Mouse (Mus musculus): ENCODE results near the gene Catsperz. TPM values are rescaled to one million over a fixed set of nuclear protein-coding genes. Genes with fewer than 3 reads are reported as not detected.
"Not testable (repeated sequence)": the region's sequence is repeated elsewhere in the genome, so short reads cannot be mapped to it uniquely, and the experiment has no call there.

Gene Catsperz
- polyA plus RNA-seq, 1 experiment from 2014 or later = 3.0 TPM

DNA sequence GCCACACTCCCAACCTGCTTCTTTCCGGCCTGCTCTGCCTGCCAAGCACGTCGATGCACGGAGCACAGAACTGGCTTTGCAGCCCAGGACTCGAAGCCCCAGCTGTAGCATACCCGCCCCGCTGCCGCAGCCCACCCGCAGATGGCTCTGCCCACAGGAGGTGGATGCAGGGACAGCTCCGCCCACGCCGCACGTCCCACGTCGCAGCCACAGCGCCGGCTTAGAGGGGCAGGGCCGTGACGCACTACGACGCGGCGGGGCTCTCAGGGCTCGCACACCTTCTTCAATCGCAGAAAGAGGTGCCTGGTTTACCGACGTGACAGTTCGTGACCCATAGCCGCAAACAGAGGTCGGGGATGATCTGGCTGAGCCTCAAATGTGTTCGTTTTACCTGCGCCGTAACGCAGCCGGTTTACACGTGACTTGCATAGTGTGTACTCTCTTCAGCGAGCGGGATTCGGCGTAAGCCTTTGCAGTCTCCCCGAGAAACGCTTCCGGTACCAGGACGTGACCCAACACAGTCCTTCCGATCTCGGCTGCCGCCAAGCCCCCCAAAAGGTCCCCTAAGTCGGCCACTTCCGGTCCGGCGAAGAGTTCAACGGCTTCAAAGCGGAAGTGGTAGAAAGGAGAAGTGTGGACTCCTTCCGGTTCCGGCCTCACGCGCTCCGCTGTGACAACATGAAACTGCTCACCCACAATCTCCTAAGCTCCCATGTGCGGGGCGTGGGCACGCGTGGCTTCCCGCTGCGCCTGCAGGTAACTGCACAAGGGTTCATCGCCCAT is 15.5 kb downstream of the Catsperz start, which contains the start of the genes Trmt112 and Prdx5:
Gene Trmt112, plus strand, starts transcription at position 192 of the 783 bp plus-strand sequence.
Gene Prdx5, minus strand, starts transcription at position 600 of the 783 bp plus-strand sequence.
- peak within 1 kb of the TSS; percentile 78 for H3K9ac ChIP-seq
- under 1% methylated on average over 65 of the region's 65 CpGs for WGBS
- no peaks in the 10 kb centered on the region for H3K27me3 ChIP-seq
- H3K4me3 ChIP-seq = peak within 1 kb of the TSS; percentile 64
- H3K36me3 ChIP-seq = peaks cover 62% of the 10 kb centered on the region
- H3K4me1 ChIP-seq = peaks cover 26% of the 10 kb centered on the region
- no peaks in the 10 kb centered on the region for H3K9me3 ChIP-seq
- ATAC-seq (ENCODE audit: low FRiP score, low read depth) = peak; percentile 95
- peak within 1 kb of the TSS; percentile 69 for H3K4me2 ChIP-seq (replicated peaks)
- H3K27ac ChIP-seq = peak within 1 kb of the TSS; percentile 98

DNA sequence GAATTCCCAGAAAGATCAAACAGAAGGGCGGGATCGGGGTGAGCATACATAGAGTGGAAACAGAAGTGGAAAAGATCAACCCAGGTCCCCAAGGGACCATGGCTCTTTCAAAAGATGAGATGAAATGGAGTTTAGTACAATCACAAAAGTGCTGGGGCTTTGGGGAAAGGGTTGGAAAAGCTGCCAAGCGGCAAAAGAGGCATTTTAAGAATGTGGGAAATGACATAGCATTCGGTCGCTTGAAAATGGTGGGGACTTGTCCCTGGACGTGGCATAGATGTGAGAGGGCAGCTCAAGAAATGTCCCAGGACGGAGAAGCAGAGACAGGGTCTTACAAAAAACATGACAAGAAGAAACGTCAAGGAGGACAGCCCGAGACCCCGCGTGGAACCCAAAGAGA is 16.2 kb downstream of the Catsperz start:
- Histone ChIP-seq H3K27ac (peak overlapping the region; percentile 98), H3K4me1 (peaks cover 26% of the 10 kb centered on the region), H3K36me3 (peaks cover 61% of the 10 kb centered on the region), H3K27me3 (no peaks in the 10 kb centered on the region), H3K9ac (peak overlapping the region; percentile 78), H3K4me3 (peak overlapping the region; percentile 64), H3K4me2 (replicated peaks) (peak overlapping the region; percentile 69), H3K9me3 (no peaks in the 10 kb centered on the region)
- ATAC-seq (ENCODE audit: low FRiP score, low read depth) = no peak; the same call in 1 of the 2 replicates
- 6% methylated on average over 11 of the region's 11 CpGs for WGBS

DNA sequence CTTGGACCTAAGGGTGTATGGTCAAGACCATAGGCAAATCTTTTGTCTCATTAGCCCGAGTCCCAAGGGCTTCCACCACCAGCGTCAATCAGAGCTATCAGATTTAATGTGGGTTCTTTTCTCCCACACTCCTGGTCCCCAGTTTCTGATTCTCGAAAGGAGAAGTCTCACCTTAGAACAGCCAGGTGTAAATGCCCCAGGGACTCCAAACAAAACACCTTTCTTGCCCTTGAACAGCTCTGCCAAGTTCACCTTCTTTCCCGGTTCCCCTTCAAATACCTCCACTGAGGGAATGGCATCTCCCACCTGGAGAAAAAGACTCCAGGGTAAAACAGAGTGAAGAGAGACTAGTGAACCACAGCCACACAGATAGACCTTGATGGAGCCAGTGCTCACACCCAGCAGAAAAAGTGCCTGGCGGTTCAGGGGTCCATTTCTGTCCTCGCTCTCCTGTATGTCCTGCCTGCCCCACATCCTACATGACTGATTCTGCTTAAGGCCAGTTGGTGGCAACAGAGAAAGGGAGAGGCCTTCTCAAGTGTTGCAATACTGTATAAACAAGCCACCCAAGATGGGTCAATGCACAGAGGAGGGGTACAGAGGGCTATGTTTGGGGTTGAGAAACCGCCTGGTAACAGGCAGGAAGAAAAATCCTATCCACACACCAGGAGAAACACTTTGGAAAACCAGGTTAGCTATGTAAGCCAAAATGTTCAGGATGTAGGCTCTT is 17.2 kb downstream of the Catsperz start:
- Histone ChIP-seq H3K9me3 (no peaks in the 10 kb centered on the region), H3K36me3 (peaks cover 50% of the 10 kb centered on the region)

DNA sequence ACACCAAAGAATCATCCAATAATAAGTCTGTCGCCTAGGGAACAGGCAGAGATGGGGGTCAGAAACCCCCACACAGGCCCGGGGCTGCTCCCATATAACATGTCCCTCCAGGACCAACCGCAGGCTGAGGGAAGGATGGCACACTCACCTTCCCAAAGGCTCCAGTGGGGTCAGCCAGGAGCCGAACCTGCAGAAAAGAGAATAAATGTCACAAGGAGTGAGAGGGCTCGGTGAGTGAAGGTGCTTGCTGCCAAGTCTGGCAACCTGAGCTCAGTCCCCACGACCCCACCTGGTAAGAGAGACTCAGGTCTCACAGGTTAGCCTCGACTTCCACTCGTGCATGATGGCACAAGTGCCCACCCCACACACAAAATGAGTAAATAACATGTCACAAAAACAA is 18.1 kb downstream of the Catsperz start:
- WGBS = 88% methylated on average over 8 of the region's 8 CpGs
- Histone ChIP-seq H3K9ac (no peak overlapping the region), H3K4me3 (no peak overlapping the region)

More for the DNA sequence above, 17.2 kb downstream of the Catsperz start:
- H3K27ac ChIP-seq = no peak overlapping the region
- peak overlapping the region; percentile 64 for H3K4me3 ChIP-seq
- peaks cover 26% of the 10 kb centered on the region for H3K4me1 ChIP-seq
- 86% methylated on average over 7 of the region's 7 CpGs for WGBS
- H3K9ac ChIP-seq = peak overlapping the region; percentile 78
- ATAC-seq (ENCODE audit: low FRiP score, low read depth) = no peak
- peak overlapping the region; percentile 69 for H3K4me2 ChIP-seq (replicated peaks)
- H3K27me3 ChIP-seq = no peaks in the 10 kb centered on the region

DNA sequence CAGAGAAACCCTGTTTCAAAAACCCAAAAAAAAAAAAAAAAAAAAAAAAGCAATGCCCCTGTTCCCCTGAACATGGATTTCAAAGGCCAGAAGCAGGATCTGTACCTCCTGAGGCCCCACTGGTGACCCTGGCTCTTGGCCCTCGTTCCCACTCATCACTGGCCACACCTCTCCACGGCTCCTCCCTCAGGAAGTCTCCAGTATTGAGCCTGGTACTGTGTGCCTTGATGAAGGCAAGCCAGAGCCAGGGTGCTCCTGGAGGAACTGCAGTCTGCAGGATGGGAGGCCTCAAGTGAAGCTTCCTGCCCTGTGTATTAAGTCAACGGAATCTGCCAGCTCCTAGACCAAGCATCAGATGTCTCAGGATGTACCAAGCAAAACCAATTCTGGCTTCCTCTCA is 19.0 kb downstream of the Catsperz start:
- no peak overlapping the region for H3K4me3 ChIP-seq
- no peak overlapping the region for H3K9ac ChIP-seq
- no peaks in the 10 kb centered on the region for H3K9me3 ChIP-seq
- no peak for ATAC-seq (ENCODE audit: low FRiP score, low read depth)
- WGBS = 91% methylated on average over 3 of the region's 3 CpGs
- H3K27ac ChIP-seq = no peak overlapping the region
- H3K27me3 ChIP-seq = no peaks in the 10 kb centered on the region
- H3K4me1 ChIP-seq = peaks cover 22% of the 10 kb centered on the region
- H3K4me2 ChIP-seq (replicated peaks) = no peak overlapping the region
- peaks cover 32% of the 10 kb centered on the region for H3K36me3 ChIP-seq

More for the DNA sequence above, 18.1 kb downstream of the Catsperz start:
- ATAC-seq (ENCODE audit: low FRiP score, low read depth) = no peak
- Histone ChIP-seq H3K4me1 (peaks cover 26% of the 10 kb centered on the region), H3K27me3 (no peaks in the 10 kb centered on the region), H3K9me3 (no peaks in the 10 kb centered on the region), H3K27ac (no peak overlapping the region), H3K36me3 (peaks cover 41% of the 10 kb centered on the region), H3K4me2 (replicated peaks) (no peak overlapping the region)

DNA sequence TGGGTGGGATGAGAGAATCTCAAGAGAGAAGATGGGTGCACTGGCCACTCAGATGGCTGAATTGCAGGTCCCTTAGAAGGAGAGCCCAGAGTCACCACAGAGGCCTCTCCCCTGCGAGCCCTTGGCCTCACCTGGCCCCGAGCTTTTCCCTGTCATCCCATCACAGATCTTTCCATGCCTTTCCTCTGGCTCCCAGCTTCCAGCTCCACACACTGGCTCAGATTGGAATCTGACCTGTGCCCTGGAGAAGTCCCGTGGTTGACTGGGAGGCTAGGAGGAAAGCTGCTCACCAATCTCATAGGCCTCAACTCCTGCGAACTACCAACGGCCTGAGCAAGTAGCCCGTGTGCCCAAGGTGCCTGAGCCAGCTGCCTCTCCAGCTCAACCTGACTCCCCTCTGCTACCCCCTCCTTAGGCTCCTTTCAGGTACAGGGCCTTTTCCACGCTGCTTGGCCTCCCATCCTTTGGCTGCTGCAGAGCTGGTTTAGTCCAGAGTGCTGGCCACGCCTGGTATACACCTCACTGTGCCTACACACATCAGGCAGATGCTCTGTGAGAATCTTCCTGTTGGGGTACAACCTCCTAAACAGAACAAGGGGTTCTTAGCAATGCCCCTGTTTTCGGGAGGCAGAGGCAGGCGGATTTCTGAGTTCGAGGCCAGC is 19.6 kb downstream of the Catsperz start:
- no peak overlapping the region for H3K4me2 ChIP-seq (replicated peaks)
- H3K9ac ChIP-seq = no peak overlapping the region
- H3K4me1 ChIP-seq = peaks cover 18% of the 10 kb centered on the region
- H3K36me3 ChIP-seq = peaks cover 30% of the 10 kb centered on the region
- no peak overlapping the region for H3K4me3 ChIP-seq
- H3K27ac ChIP-seq = no peak overlapping the region
- no peak for ATAC-seq (ENCODE audit: low FRiP score, low read depth)
- H3K9me3 ChIP-seq = no peaks in the 10 kb centered on the region
- WGBS = 93% methylated on average over 11 of the region's 11 CpGs
- no peaks in the 10 kb centered on the region for H3K27me3 ChIP-seq

DNA sequence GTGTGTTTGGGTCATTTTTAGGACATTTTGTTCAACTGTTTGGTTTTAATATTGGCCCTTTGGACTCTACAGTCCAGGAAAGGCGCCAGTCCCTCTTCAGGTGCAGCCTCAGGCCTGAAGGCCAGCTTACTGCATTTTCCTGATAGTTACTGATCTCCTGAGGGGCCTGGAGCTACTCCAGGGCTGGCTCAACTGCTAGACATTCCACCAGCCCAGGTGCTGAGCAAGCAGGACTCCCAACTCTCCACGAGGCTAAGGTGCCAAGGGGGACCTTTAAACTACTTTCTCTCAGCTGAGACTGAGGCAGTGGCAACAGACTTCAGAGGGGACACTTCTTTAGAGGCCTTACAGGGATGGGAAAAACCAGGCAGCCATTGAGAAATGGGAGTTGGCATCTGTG is 20.3 kb downstream of the Catsperz start:
- H3K4me1 ChIP-seq = peaks cover 18% of the 10 kb centered on the region
- ATAC-seq (ENCODE audit: low FRiP score, low read depth) = no peak

DNA sequence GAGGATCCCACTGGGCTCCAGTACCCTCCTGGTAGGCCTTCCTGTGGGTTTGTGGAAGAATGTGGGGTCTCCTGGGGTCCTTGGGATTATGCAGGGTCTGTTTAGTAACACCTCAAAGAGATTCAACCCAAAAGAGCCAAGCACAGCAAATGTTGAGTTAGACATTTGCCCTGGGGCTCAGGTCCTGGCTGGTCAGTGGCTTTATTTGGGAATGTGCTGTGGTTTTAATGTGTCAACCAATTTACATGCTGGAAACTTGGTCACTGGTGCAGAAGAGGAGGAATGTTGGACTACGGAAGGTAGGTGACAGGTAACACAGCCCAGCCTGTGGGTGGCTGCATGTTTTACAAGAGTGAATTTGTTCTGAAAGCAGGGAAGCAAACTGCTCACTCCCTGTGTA is 22.1 kb downstream of the Catsperz start:
- H3K4me2 ChIP-seq (replicated peaks) = no peak overlapping the region
- 0 out of 2 replicates have a peak, but pooled peaks cover 5% of the 10 kb centered on the region for H3K9me3 ChIP-seq
- no peak for ATAC-seq (ENCODE audit: low FRiP score, low read depth)
- peaks cover 30% of the 10 kb centered on the region for H3K36me3 ChIP-seq
- no peak overlapping the region for H3K4me3 ChIP-seq
- peaks cover 9% of the 10 kb centered on the region for H3K4me1 ChIP-seq
- no peak overlapping the region for H3K27ac ChIP-seq
- WGBS = 100% methylated on average over 1 of the region's 1 CpGs
- H3K27me3 ChIP-seq = no peaks in the 10 kb centered on the region
- no peak overlapping the region for H3K9ac ChIP-seq

More for the DNA sequence above, 20.3 kb downstream of the Catsperz start:
- H3K9ac ChIP-seq = no peak overlapping the region
- 74% methylated on average over 2 of the region's 2 CpGs for WGBS
- 0 out of 2 replicates have a peak, but pooled peaks cover under 1% of the 10 kb centered on the region for H3K9me3 ChIP-seq
- H3K27ac ChIP-seq = no peak overlapping the region
- H3K4me3 ChIP-seq = no peak overlapping the region
- no peak overlapping the region for H3K4me2 ChIP-seq (replicated peaks)
- H3K36me3 ChIP-seq = peaks cover 30% of the 10 kb centered on the region
- H3K27me3 ChIP-seq = no peaks in the 10 kb centered on the region

DNA sequence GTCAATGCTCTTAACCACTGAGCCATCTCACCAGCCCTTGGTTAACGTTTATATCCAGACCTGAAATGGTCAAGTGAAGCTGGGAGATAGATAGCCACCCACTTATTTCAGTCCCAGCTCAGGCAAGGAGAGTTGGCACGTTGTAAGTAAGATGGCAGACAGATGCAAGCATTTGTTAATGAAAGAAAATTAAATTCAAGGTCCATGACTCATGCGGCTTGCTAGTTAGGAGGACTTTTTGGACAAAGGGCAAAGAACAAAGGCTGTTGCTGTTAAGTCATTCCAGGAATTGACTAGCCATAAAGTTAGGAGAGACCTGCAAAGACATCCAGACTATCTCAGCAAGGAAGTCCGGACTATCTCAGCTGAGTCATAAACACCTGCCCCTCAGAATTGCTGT is 25.5 kb downstream of the Catsperz start:
- Histone ChIP-seq H3K4me2 (replicated peaks) (no peak overlapping the region), H3K27me3 (no peaks in the 10 kb centered on the region), H3K4me3 (no peak overlapping the region), H3K27ac (no peak overlapping the region), H3K9me3 (peaks cover 11% of the 10 kb centered on the region; the same call in 1 of the 2 replicates), H3K36me3 (peaks cover 4% of the 10 kb centered on the region; the same call in 1 of the 2 replicates), H3K9ac (no peak overlapping the region), H3K4me1 (no peaks in the 10 kb centered on the region)
- no peak for ATAC-seq (ENCODE audit: low FRiP score, low read depth)
- WGBS = 88% methylated on average over 4 of the region's 4 CpGs

DNA sequence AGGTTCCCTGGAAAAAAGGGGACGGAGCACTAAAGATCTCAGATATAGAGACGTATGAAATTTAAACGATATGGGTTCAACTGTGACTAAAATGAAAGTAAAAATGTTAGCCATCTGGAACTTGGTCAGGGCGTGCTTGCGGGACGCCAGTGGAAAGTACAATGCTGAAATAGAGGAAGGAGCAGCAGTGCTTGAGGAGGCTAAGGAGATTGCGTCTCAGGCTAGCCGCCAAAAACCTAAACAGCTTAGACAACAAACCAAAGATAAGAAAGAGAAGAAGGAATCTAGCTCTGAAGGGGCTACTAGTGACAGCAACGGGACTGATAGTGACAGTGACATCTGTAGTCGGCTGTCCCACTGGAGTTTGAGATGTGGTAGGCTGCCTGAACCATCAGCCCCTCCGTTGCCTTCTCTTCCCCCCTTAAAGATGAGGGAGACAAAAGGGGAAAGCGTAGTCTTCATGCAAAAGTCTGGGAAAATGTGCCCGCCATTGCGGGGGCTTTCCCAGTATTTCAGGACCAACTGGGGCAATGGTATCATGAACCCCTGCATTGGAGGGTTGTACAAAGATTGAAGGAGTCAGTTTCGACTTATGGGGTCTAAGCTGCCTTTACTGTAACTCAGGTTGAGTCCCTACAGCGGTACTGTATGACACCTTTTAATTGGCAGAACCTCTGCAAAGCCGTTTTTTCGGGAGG is 29.4 kb downstream of the Catsperz start:
- H3K4me2 ChIP-seq (replicated peaks); H3K36me3 ChIP-seq; H3K4me1 ChIP-seq; ATAC-seq (ENCODE audit: low FRiP score, low read depth); H3K4me3 ChIP-seq; H3K27me3 ChIP-seq; H3K27ac ChIP-seq; H3K9ac ChIP-seq: not testable (repeated sequence)
- peaks cover 11% of the 10 kb centered on the region; the same call in 1 of the 2 replicates for H3K9me3 ChIP-seq
- 86% methylated on average over 18 of the region's 18 CpGs for WGBS

DNA sequence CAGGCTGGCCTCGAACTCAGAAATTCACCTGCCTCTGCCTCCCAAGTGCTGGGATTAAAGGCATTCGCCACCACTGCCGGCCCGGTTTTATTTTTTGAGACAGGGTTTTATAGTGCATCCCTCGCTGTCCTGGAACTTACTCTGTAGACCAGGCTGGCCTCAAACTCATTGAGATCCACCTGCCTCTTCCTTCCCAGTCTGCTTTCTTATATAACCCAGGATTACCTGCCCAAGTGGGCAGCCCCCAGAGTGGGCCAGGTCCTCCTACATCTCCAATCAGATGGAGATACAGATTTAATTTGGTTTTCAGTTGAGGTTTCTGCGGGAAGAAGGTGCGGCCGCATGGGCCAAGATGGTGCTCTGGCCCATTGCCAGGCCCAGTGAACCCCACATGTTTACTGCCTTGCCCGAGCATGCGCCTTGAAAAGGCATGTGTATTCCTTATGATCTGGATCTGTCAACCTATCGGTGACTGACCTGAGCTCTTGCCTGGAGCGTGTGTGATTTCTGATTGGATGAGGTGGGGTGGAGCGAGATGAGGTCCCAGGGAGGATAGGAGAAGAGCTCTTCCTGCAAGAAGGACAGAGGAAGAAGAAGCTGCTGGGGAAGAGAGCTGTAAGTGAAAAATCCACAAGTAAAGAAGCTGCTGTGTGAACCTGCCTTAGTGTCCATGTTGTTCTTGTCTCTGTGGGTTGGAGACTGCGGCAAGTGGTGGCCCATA is 31.3 kb downstream of the Catsperz start:
- no peak overlapping the region for H3K9ac ChIP-seq
- no peaks in the 10 kb centered on the region for H3K36me3 ChIP-seq
- ATAC-seq (ENCODE audit: low FRiP score, low read depth) = no peak
- H3K4me2 ChIP-seq (replicated peaks) = no peak overlapping the region
- WGBS = 90% methylated on average over 14 of the region's 14 CpGs
- no peak overlapping the region for H3K4me3 ChIP-seq
- H3K27ac ChIP-seq = no peak overlapping the region
- no peaks in the 10 kb centered on the region for H3K27me3 ChIP-seq
- peaks cover 6% of the 10 kb centered on the region; the same call in 1 of the 2 replicates for H3K9me3 ChIP-seq
- no peaks in the 10 kb centered on the region for H3K4me1 ChIP-seq
